Mouse (Mus musculus) liver, postnatal 0 days (tissue): ENCODE data around the gene Gucy2d.

Experiments used
- CTCF ChIP-seq: sonication (generic); IDR thresholded peaks from 2 replicates; pipeline ENCODE4 v1.5.1; 2016; ENCODE audit warnings: antibody characterized with exemption, low read depth
- EP300 ChIP-seq: IDR thresholded peaks from 2 replicates; pipeline ENCODE4 v1.6.1; 2016; ENCODE audit warnings: antibody characterized with exemption, low read depth, mild to moderate bottlenecking

GRCm38 (mm10) chr7:98493901-98494480 is 53.8 kb downstream of the Gucy2d start:
- TF ChIP-seq CTCF (peak; percentile 16; the same call in 1 of the 2 replicates), EP300 (no peak)
